Mouse (Mus musculus) stomach, embryonic 15.5 days (tissue): ENCODE results near the gene Lin52. TPM values are rescaled to one million over a fixed set of nuclear protein-coding genes. Genes with fewer than 3 reads are reported as not detected.

ENCODE experiments used
- ATAC-seq: fragments of 200-750 bp; cut with Nextera tagmentation; 2 replicates; pipeline ENCODE4 v1.8.0; 2017; ENCODE audit warnings: low read depth, moderate number of reproducible peaks, moderate TSS enrichment; ENCODE audit not compliant: insufficient read depth, low FRiP score
- H3K27ac ChIP-seq: fragments of 300-500 bp; sonication (generic); 2 replicates; pipeline ENCODE4 v1.5.1; 2015; ENCODE audit warnings: mild to moderate bottlenecking, inconsistent platforms
- H3K27me3 ChIP-seq: fragments of 300-500 bp; sonication (generic); replicated peaks from 2 replicates; pipeline ENCODE4 v1.6.1; 2015; ENCODE audit warnings: inconsistent platforms
- H3K36me3 ChIP-seq: fragments of 300-500 bp; sonication (generic); 2 replicates; pipeline ENCODE4 v1.6.1; 2015; ENCODE audit warnings: inconsistent platforms
- H3K4me1 ChIP-seq: fragments of 300-500 bp; sonication (generic); 2 replicates; pipeline ENCODE4 v1.6.1; 2015; ENCODE audit warnings: inconsistent platforms
- H3K4me2 ChIP-seq: fragments of 300-500 bp; sonication (generic); 2 replicates; pipeline ENCODE4 v1.6.1; 2015; ENCODE audit warnings: mild to moderate bottlenecking, inconsistent platforms
- H3K4me3 ChIP-seq: fragments of 300-500 bp; sonication (generic); replicated peaks from 2 replicates; pipeline ENCODE4 v1.5.1; 2015; ENCODE audit warnings: inconsistent platforms
- H3K9ac ChIP-seq: fragments of 300-500 bp; sonication (generic); 2 replicates; pipeline ENCODE4 v1.6.1; 2015; ENCODE audit warnings: inconsistent platforms
- H3K9me3 ChIP-seq: fragments of 300-500 bp; sonication (generic); 2 replicates; pipeline ENCODE4 v1.6.1; 2016; ENCODE audit warnings: inconsistent platforms
- WGBS: fragments of 180-500 bp; shearing (Covaris S2); methylation state at CpG from one replicate; pipeline ENCODE4 v1.1.7; 2015; 5-methylcytosine and 5-hydroxymethylcytosine counted together
- polyA plus RNA-seq: library from polyadenylated mRNA; unstranded; fragments of >200 nt; fragmentation: Nextera tagmentation; extraction: Ambion mirVana; gene quantifications from 2 replicates; pipeline ENCODE4 v1.2.1, GENCODE M21; 2015

The Lin52 gene
- polyA plus RNA-seq, 1 experiment from 2014 or later = 15.5 TPM

DNA sequence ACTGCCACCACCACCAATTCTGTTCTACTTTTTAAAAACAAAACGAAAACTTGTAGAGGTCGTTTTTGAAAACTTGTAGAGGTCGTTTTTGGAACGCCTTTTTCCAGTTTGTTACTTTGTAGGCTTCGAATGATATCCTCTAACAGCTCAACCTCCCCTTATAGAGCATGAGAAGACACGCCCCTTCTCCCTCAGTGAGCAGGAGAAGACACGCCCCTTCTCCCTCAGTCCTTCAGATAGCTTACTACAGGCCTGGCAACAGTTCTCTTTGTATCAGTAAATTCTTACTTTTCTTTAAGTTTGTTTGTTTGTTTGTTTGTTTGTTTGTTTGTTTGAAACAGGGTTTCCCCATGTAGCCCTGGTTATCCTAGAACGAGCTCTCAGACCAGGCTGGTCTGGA, 104.0 kb downstream of the Lin52 start:
- no peaks in the 10 kb centered on the region for H3K27me3 ChIP-seq
- H3K4me2 ChIP-seq = no peak overlapping the region
- no peak overlapping the region for H3K27ac ChIP-seq
- no peaks in the 10 kb centered on the region for H3K9me3 ChIP-seq
- no peak for ATAC-seq
- H3K4me1 ChIP-seq = no peaks in the 10 kb centered on the region
- H3K9ac ChIP-seq = no peak overlapping the region
- H3K4me3 ChIP-seq = no peak overlapping the region
- H3K36me3 ChIP-seq = no peaks in the 10 kb centered on the region
- WGBS = 54% methylated on average over 8 of the region's 8 CpGs

DNA sequence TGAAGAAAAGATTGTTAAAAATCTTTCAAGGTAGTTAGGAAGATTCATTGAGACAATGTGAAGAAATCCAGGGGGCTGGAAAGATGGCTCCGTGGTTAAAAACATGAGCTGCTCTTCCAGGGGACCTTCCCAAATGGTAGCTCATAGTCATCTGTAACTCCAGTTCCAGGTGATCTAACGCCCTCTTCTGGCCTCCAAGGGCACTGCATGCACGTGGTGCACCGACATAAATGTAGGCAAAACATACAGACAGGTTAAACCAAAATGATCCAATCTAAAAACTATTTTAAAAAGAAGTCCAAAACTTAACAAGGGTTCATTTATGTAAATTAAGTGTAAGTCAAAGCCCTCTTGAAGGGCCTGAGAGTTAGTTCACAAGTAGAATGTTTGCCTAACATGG, 111.3 kb downstream of the Lin52 start:
- no peak overlapping the region for H3K4me3 ChIP-seq
- H3K27ac ChIP-seq = no peak overlapping the region
- peaks cover 6% of the 10 kb centered on the region for H3K27me3 ChIP-seq
- H3K36me3 ChIP-seq = no peaks in the 10 kb centered on the region
- no peak overlapping the region for H3K9ac ChIP-seq
- H3K9me3 ChIP-seq = no peaks in the 10 kb centered on the region
- H3K4me2 ChIP-seq = no peak overlapping the region
- no peak for ATAC-seq
- H3K4me1 ChIP-seq = no peaks in the 10 kb centered on the region
- WGBS = 46% methylated on average over 4 of the region's 4 CpGs

DNA sequence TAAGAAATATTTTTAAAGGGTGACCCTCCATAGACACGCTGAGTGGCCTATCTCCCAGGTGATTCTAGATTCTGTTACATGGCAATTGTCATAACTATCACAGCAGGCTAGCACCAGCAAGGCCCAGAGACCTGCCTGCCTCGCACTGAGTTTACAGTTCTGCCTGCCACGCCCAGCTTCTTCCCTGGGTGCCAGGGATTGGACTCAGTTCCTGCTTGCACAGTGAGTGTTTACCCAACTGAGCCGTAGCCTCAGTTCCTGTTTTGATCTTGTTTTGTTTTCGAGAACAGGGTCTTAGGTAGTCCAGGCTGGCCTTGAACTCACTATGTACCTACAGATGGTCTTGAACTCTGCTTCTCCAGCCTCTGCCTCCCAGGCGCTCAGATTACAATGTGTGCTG, 116.4 kb downstream of the Lin52 start:
- 72% methylated on average over 6 of the region's 6 CpGs for WGBS
- Histone ChIP-seq H3K4me2 (no peak overlapping the region), H3K27me3 (peaks cover 55% of the 10 kb centered on the region), H3K4me3 (no peak overlapping the region), H3K27ac (no peak overlapping the region), H3K9me3 (no peaks in the 10 kb centered on the region), H3K4me1 (peaks cover 12% of the 10 kb centered on the region; the same call in 1 of the 2 replicates), H3K9ac (no peak overlapping the region), H3K36me3 (no peaks in the 10 kb centered on the region)
- ATAC-seq = no peak

DNA sequence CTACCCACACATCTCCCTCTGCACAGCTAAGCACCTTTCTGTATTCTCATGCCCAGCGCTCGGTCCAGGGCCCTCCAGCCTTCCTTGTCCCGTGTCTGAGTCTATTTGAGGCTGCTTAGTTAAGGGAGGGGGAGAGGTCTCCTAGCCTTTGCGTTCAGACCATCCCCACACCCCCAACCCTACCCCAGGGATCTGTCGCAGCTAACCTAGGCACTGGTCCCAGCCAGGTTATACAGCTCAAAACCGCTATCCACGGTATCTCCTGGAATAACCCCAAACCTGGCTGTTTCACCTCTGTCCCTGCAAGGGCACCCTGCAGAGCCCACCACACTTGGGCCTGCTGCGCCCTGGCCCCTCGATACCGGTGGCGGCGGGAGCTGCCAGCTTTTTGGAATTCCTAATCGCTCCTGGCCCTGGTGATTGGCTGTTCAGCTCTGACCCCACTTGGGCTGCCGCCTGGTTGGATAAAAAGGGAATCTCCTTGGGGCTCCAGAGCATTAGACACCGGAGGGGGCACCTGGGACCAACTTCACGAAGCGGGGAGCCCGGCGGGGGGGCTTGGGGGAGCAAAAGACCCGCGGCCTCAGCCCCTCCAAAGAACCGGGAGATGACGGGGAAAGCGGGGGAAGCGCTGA, 118.2 kb downstream of the Lin52 start, which contains the start of gene Vsx2:
TSS of gene Vsx2 (plus strand) at position 427 of the 635 bp plus-strand sequence.
- Histone ChIP-seq H3K4me1 (peaks cover 12% of the 10 kb centered on the region; the same call in 1 of the 2 replicates), H3K4me2 (no peak within 1 kb of the TSS), H3K27me3 (peaks cover 66% of the 10 kb centered on the region), H3K4me3 (no peak within 1 kb of the TSS), H3K9ac (no peak within 1 kb of the TSS), H3K36me3 (no peaks in the 10 kb centered on the region), H3K27ac (no peak within 1 kb of the TSS), H3K9me3 (no peaks in the 10 kb centered on the region)
- 3% methylated on average over 25 of the region's 25 CpGs for WGBS
- ATAC-seq = no peak

DNA sequence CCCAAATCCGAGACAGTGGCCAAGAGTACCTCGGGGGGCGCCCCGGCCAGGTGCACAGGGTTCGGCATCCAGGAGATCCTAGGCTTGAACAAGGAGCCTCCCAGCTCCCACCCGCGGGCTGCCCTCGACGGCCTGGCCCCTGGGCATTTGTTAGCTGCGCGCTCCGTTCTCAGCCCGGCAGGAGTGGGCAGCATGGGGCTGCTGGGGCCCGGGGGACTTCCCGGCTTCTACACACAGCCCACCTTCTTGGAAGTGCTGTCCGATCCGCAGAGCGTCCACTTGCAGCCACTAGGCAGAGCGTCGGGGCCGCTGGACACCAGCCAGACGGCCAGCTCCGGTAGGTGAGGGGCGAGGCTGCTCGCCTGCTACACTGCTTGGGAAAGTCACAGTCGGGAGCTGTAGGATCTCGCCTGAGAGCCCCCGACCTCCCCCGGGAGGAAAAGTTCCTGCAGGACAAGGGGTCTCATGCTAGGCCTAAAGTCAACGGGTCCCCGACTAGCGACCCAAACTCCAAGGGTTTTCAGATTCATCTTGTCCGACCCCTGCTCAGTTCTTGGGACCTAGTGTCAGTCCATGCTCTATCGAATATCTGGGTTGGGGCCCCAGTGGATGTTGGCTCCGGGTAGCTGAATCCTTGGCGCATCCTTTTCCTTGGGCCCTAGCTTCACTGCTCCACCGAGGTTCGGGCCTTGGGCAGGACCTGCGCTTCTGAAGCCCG, 118.9 kb downstream of the Lin52 start:
- no peak overlapping the region for H3K27ac ChIP-seq
- H3K4me1 ChIP-seq = peaks cover 12% of the 10 kb centered on the region; the same call in 1 of the 2 replicates
- no peak overlapping the region for H3K4me2 ChIP-seq
- 1% methylated on average over 40 of the region's 40 CpGs for WGBS
- H3K9me3 ChIP-seq = no peaks in the 10 kb centered on the region
- H3K9ac ChIP-seq = no peak overlapping the region
- H3K36me3 ChIP-seq = no peaks in the 10 kb centered on the region
- H3K4me3 ChIP-seq = no peak overlapping the region
- H3K27me3 ChIP-seq = peaks cover 69% of the 10 kb centered on the region
- ATAC-seq = no peak

DNA sequence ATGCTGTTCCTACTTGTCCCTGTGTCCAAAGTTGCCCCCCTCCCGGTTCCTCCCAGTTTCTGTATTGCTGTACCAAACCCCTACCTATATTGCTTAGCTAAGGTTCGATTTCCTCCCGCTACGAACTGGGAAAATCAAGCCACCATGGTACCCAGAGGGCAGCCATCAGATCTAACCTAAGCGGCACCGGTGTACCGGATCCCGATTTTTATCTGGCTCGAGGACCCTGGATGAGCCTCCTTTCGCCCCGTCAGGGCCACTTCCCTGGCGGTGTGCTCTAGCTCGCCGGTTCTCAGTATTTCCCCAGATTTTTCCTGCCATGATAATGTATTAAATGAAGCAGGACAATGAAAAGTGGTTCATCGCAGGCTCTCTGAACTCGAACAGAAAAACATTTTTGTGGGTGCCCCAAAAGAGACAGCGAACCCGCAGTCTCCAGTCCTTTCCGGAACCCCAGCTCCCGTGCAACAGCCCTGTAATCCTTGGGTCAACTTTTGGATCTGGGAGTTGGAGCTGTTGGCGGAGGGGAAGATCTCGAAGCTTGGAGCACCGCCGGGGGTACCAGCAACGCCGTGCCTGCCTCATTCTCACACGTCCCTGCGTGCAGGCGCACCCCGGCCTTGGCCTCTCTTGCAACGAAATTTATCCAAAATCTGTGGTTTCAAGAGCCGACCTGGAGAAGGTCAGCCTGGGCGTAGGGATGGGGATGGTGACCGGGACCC, 119.6 kb downstream of the Lin52 start:
- no peak overlapping the region for H3K4me3 ChIP-seq
- no peaks in the 10 kb centered on the region for H3K9me3 ChIP-seq
- peaks cover 69% of the 10 kb centered on the region for H3K27me3 ChIP-seq
- no peaks in the 10 kb centered on the region for H3K36me3 ChIP-seq
- H3K27ac ChIP-seq = no peak overlapping the region
- ATAC-seq = no peak
- no peak overlapping the region for H3K9ac ChIP-seq
- WGBS = 2% methylated on average over 34 of the region's 34 CpGs
- H3K4me2 ChIP-seq = no peak overlapping the region
- H3K4me1 ChIP-seq = peaks cover 12% of the 10 kb centered on the region; the same call in 1 of the 2 replicates

DNA sequence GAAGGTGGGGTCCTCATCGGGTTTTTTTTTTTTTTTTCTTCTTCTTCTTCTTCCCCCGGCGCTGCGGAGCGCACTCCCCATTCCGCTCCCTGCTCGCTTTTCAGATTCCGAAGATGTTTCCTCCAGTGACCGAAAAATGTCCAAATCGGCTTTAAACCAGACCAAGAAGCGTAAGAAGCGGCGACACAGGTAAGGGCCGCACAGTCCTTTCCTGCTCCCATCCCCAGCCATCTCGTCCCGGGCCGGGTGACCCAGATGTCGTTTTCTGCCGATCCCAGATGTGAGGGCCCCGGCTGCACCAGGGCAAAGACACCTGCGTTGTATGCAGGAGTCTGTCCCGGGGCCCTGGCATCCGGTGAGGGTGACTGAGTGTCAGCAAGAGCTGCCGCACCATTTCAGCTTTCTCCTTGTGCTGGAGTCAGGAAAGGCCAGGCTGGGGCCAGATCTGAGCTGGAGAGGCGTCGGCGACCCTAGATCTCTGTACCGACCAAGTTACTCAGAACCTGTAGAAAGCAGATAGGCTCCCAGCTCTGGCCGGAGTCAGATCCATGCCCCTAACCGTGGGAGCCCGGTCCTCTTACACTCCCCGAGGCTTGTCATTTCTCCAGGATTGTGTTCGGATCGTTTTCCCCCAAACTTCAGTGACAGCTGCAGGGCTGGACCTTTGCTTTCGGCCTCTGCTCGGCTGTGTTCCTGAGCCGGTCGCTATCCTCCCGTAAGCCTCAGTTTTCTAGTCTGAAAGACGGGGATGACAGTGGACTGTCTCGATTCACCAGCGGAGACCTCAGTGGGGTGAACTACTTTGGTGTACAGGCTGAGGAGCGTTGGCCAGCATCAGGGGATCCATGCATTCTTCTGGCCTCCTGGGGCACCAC, 120.5 kb downstream of the Lin52 start:
- no peaks in the 10 kb centered on the region for H3K9me3 ChIP-seq

DNA sequence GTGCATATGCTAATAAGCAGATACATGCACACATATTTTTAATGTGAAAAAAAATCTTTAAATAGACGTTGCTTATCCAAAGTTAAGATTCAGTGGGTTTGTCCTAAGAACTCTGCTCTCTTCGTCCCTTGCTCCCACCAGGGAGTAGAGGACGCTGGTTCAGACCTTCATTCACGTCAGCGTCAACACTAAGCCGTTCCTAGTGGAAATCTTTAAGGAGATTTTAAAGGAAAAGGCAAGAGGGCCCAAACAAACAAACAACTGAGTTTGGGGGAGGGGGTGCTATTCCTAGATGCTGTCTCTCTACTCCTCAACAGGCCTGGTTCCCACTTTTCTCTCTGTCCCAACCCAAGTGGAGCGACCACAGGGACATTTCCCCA, 121.1 kb downstream of the Lin52 start:
- H3K9me3 ChIP-seq = no peaks in the 10 kb centered on the region
- H3K4me3 ChIP-seq = no peak overlapping the region
- no peak for ATAC-seq
- no peak overlapping the region for H3K27ac ChIP-seq
- H3K36me3 ChIP-seq = no peaks in the 10 kb centered on the region
- no peak overlapping the region for H3K4me2 ChIP-seq
- H3K9ac ChIP-seq = no peak overlapping the region
- H3K27me3 ChIP-seq = peaks cover 66% of the 10 kb centered on the region
- WGBS = 8% methylated on average over 7 of the region's 7 CpGs
- H3K4me1 ChIP-seq = peaks cover 12% of the 10 kb centered on the region; the same call in 1 of the 2 replicates

More for the DNA sequence above, 120.5 kb downstream of the Lin52 start:
- peaks cover 12% of the 10 kb centered on the region; the same call in 1 of the 2 replicates for H3K4me1 ChIP-seq
- ATAC-seq = no peak
- no peak overlapping the region for H3K9ac ChIP-seq
- 2% methylated on average over 43 of the region's 43 CpGs for WGBS
- H3K27me3 ChIP-seq = peaks cover 69% of the 10 kb centered on the region
- 0 out of 2 replicates have a peak overlapping the region, but pooled peaks have one; percentile 5 for H3K4me3 ChIP-seq
- peak overlapping the region; percentile 3; the same call in 1 of the 2 replicates for H3K4me2 ChIP-seq
- H3K36me3 ChIP-seq = no peaks in the 10 kb centered on the region
- no peak overlapping the region for H3K27ac ChIP-seq

DNA sequence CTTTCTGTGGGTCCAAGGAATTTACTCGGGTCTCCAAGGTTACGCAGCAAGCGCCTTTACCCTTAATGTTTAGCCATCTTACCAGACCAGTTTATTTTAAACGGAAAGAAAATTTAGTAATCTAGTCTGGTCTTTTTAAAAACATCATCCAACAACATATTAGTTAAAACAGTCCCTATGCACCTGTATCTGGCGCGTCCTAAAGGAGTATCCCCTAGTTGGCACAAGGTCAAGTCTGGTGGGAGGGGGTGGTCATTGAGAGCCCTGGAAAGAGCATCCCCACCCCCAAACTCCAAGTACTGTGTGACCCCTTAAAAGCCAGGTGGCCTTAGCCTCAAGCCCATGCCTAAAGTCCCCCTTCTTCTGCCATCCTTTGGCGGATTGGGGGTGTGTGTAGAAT, 121.9 kb downstream of the Lin52 start:
- Histone ChIP-seq H3K27me3 (peaks cover 61% of the 10 kb centered on the region), H3K4me2 (no peak overlapping the region), H3K4me1 (peaks cover 12% of the 10 kb centered on the region; the same call in 1 of the 2 replicates), H3K27ac (no peak overlapping the region), H3K36me3 (no peaks in the 10 kb centered on the region), H3K9ac (no peak overlapping the region), H3K9me3 (no peaks in the 10 kb centered on the region), H3K4me3 (no peak overlapping the region)
- no peak for ATAC-seq
- WGBS = 20% methylated on average over 7 of the region's 7 CpGs

DNA sequence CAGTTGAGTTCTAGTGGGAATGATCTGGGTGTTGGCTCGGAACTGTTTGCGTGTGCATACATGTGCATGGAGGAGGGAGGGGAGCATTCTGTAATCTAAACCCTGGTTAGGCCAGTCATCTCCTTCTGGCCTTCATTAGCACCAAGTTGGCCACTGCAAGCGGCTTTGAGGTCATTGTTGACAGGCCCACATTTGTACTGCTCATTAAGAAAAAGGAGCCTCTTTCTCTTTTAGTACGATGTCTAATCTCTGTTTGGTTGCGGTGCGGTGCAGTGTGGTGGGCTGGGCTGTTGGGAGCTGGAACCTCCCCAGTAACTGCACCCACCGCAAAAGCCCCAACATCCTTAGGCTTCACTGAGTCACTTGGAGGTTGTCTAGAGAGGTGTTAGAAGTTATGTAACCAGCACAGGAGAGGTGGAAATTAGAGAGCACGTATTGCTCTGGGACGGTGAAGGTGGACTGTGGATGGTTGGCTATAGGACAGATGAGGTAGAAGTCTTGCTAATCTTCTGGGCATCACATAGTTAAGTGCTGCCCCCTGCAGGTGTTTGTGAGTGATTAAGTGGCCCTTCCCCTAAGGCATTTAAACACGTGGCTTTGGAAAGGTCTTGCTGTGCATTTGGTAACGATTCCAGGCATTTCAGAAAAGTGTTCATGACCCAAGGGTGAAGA, 126.7 kb downstream of the Lin52 start:
- Histone ChIP-seq H3K9ac (no peak overlapping the region), H3K4me2 (no peak overlapping the region), H3K4me3 (no peak overlapping the region), H3K4me1 (no peaks in the 10 kb centered on the region), H3K27me3 (peaks cover 14% of the 10 kb centered on the region), H3K9me3 (no peaks in the 10 kb centered on the region), H3K36me3 (no peaks in the 10 kb centered on the region), H3K27ac (no peak overlapping the region)
- ATAC-seq = no peak
- 77% methylated on average over 11 of the region's 11 CpGs for WGBS

DNA sequence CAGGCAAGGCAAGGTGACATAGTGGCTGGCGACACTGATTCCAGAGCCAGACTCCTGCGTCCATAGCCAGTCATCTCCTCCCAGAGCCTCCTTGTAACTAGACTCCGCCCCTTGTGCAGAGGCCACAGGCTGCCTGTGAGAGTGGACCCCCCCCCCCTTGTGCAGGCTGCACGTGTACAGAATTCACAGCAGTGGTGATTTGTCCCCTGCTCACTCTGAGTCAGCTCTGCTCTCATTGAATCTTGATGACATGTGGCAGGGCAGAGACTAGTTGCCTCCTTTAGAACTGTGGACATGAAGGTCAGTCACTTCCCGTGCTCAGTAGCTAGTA, 127.2 kb downstream of the Lin52 start:
- H3K27ac ChIP-seq = no peak overlapping the region
- no peak overlapping the region for H3K4me3 ChIP-seq
- no peak overlapping the region for H3K9ac ChIP-seq
- no peaks in the 10 kb centered on the region for H3K9me3 ChIP-seq
- no peaks in the 10 kb centered on the region for H3K36me3 ChIP-seq
- H3K4me2 ChIP-seq = no peak overlapping the region
- WGBS = 39% methylated on average over 5 of the region's 5 CpGs
- H3K27me3 ChIP-seq = peaks cover 9% of the 10 kb centered on the region
- H3K4me1 ChIP-seq = no peaks in the 10 kb centered on the region
- no peak for ATAC-seq
